Mouse (Mus musculus): ENCODE results near the gene A630089N07Rik. TPM values are rescaled to one million over a fixed set of nuclear protein-coding genes. Genes with fewer than 3 reads are reported as not detected.

Gene A630089N07Rik
- polyA plus RNA-seq, 1 experiment from 2014 or later = 12.8 TPM

- Histone ChIP-seq H3K4me3 (ENCODE audit: low read length) (no peak overlapping the region), H3K27me3 (replicated peaks; ENCODE audit: control insufficient read depth, insufficient read depth, low read length) (no peaks in the 10 kb centered on the region), H3K4me2 (ENCODE audit: low read length) (no peak overlapping the region), H3K27ac (ENCODE audit: low read depth, low read length) (no peak overlapping the region), H3K9ac (ENCODE audit: low read depth, low read length) (no peak overlapping the region), H3K4me1 (ENCODE audit: control insufficient read depth, insufficient read depth, low read depth, low read length) (no peaks in the 10 kb centered on the region), H3K36me3 (ENCODE audit: control insufficient read depth, insufficient read depth, low read length) (peaks cover 42% of the 10 kb centered on the region), H3K9me3 (ENCODE audit: control insufficient read depth, low read length) (no peaks in the 10 kb centered on the region)
- ATAC-seq = no peak
- WGBS = 89% methylated on average over 2 of the region's 2 CpGs
Measured at GRCm38 (mm10) chr16:97953300-97953699, 128.9 kb downstream of the A630089N07Rik start.

GRCm38 (mm10) chr16:97952801-97953200, 129.4 kb downstream of the A630089N07Rik start:
- peaks cover 42% of the 10 kb centered on the region for H3K36me3 ChIP-seq (ENCODE audit: control insufficient read depth, insufficient read depth, low read length)
- H3K4me2 ChIP-seq (ENCODE audit: low read length) = no peak overlapping the region
- WGBS = 91% methylated on average over 9 of the region's 9 CpGs
- ATAC-seq = no peak
- no peaks in the 10 kb centered on the region for H3K9me3 ChIP-seq (ENCODE audit: control insufficient read depth, low read length)
- no peak overlapping the region for H3K4me3 ChIP-seq (ENCODE audit: low read length)
- H3K4me1 ChIP-seq (ENCODE audit: control insufficient read depth, insufficient read depth, low read depth, low read length) = no peaks in the 10 kb centered on the region
- H3K27me3 ChIP-seq (replicated peaks; ENCODE audit: control insufficient read depth, insufficient read depth, low read length) = no peaks in the 10 kb centered on the region
- no peak overlapping the region for H3K9ac ChIP-seq (ENCODE audit: low read depth, low read length)
- H3K27ac ChIP-seq (ENCODE audit: low read depth, low read length) = no peak overlapping the region

GRCm38 (mm10) chr16:97952371-97952770, 129.9 kb downstream of the A630089N07Rik start:
- no peak overlapping the region for H3K27ac ChIP-seq (ENCODE audit: low read depth, low read length)
- H3K4me2 ChIP-seq (ENCODE audit: low read length) = no peak overlapping the region
- no peaks in the 10 kb centered on the region for H3K27me3 ChIP-seq (replicated peaks; ENCODE audit: control insufficient read depth, insufficient read depth, low read length)
- no peaks in the 10 kb centered on the region for H3K4me1 ChIP-seq (ENCODE audit: control insufficient read depth, insufficient read depth, low read depth, low read length)
- WGBS = 92% methylated on average over 4 of the region's 4 CpGs
- H3K9me3 ChIP-seq (ENCODE audit: control insufficient read depth, low read length) = no peaks in the 10 kb centered on the region
- H3K36me3 ChIP-seq (ENCODE audit: control insufficient read depth, insufficient read depth, low read length) = peaks cover 42% of the 10 kb centered on the region
- ATAC-seq = no peak
- H3K9ac ChIP-seq (ENCODE audit: low read depth, low read length) = no peak overlapping the region
- no peak overlapping the region for H3K4me3 ChIP-seq (ENCODE audit: low read length)

Other genes starting within 250 kb of the A630089N07Rik start
- 8.5 and 11.6 TPM in 2 replicates for gene Prdm15, start 230.6 kb downstream of the A630089N07Rik start, polyA plus RNA-seq (2015; fragmentation: Nextera tagmentation; extraction: Ambion mirVana)
- gene C2cd2, start 119.9 kb downstream of the A630089N07Rik start, polyA plus RNA-seq (2015; fragmentation: Nextera tagmentation; extraction: Ambion mirVana) = 17.9 and 19.4 TPM in 2 replicates
- gene Zbtb21, start 119.8 kb downstream of the A630089N07Rik start, polyA plus RNA-seq (2015; fragmentation: Nextera tagmentation; extraction: Ambion mirVana) = 11.0 and 12.0 TPM in 2 replicates
- gene B230307C23Rik, start 85.1 kb downstream of the A630089N07Rik start, polyA plus RNA-seq (2015; fragmentation: Nextera tagmentation; extraction: Ambion mirVana) = 14.6 and 19.2 TPM in 2 replicates